Mouse (Mus musculus) c-Kit-positive CD71-positive TER-119-positive erythroid progenitor cells, embryonic 14.5 days (primary cell): Measurements from ENCODE around the gene Esrrb.

Experiments used
- DNase-seq: peaks from one replicate; pipeline ENCODE4 v3.0.0-alpha.2; 2013; ENCODE audit warnings: low spot score

Esrrb gene

GRCm38 (mm10) chr12:86498765-86499164 is 137.8 kb downstream of the Esrrb start:
- DNase-seq, result no peak

DNA sequence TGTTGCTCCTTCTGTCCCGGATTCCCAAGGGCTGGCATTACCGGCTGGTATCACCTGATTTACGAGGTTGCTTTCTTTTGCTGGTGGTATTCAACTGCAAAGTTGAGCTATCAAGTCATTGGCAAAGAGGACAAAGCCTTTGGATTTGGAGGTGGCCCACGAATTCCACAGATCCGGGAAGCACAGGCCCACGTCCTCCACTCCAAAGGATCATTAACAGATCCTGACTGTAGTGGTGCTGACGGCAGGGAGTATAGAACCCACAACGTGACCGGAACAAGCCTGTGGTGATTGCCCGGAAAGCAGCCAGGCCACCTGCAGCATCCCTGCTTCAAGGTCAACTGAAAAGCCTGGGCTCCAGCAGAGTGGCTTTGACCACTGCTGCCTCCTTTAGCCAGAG is 140.8 kb downstream of the Esrrb start:
- DNase-seq, result no peak

DNA sequence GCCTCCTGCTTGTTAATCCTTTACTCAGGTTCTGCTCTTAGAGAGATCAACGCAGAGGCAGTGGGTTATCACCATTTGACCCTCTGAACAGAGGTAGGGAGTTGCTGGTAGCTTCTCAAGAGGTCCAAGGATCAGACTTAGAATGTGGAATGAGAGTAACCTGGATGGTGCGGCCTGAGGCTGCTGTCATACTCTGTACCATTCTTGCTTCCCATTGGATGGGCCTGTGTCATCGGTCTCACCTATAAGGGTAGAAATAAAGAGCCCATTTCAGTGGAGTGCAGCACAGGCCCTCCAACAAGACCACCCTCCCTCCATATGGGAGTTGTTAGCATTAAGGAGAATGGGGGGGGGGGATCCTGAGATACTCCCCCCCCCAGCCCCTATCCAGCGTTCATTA is 143.0 kb downstream of the Esrrb start:
- DNase-seq, result no peak

- no peak for DNase-seq
Measured at GRCm38 (mm10) chr12:86504321-86504720, 143.4 kb downstream of the Esrrb start.

- no peak for DNase-seq
Measured at GRCm38 (mm10) chr12:86507741-86508140, 146.8 kb downstream of the Esrrb start.

DNA sequence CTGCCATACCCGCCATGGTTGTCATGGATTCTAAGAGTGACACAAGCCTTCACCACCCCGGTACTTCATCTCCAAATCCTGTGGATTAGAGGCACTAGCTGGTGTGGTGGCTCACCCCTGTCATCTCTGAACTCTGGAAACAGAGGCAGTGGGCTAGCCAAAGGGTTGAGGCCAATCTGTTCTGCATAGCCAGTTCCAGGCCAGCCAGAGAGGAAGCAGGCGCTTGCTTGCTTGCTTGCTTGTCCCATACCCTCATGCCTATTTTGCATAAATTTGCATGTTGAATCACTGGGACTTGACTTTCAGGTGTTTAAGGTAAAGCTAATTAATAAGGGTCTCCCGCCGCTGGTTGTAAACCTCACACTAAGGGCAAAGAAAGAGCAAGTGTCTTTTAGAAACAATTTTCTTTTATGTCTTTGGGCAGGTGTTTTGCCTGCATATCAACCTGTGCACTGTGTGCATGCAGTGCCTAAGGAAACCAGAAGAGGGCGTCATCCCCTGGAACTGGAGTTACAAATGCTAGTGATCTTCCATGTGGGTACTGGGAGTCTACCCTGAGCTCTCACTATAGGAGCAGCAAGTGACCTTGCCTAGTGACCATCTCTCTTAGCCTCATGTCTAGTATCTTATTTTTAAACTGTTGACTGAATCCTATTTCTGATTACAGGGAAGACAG is 147.5 kb downstream of the Esrrb start:
- DNase-seq, result no peak

DNA sequence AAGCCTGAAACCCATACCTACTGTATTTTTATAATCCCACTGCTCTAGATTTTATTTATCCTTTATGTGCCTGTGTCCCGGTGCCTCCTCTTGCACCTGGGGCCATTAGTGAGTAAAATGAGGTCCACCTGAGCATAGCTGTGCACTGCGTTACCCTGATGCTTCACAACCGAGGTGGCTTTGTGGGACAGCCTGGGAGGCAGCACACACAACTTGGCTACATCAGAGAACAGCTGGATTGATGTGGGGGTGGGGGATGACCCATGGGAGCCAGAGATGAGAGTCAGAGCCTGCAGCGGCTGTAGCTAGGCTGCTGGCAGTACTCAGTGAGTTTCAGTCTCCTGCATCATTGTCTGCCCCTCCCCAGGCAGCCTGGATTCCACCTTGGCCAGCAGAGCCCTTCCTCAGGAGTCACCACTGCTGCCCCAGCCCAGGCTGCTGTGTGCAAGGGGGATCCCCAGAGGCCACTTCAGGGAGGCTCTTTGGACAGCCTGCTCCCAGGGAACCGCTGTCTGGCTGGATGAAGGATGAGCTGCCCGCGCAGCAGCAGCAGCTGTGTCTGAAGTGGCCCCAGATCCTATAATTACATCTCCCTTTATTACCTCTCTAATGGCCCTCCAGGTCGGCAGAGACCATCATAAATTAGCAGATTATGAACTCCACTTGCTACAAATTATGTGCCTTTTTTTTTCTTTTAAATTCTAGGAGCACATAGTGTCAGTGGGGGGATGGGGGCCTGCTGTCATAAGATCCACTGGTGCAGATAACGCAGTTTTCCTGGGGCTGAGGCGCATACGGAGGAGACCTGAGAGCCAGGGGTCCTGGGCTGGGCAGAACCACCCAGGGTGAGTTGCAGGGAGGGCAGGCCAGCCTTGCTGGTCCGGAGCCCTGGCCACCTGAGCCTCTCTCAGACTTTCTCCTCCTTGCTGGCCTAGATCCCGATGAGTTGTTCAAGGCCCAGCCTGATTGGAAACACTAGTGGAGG is 148.7 kb downstream of the Esrrb start:
- no peak for DNase-seq

- no peak for DNase-seq
Measured at GRCm38 (mm10) chr12:86512335-86512734, 151.4 kb downstream of the Esrrb start.

DNA sequence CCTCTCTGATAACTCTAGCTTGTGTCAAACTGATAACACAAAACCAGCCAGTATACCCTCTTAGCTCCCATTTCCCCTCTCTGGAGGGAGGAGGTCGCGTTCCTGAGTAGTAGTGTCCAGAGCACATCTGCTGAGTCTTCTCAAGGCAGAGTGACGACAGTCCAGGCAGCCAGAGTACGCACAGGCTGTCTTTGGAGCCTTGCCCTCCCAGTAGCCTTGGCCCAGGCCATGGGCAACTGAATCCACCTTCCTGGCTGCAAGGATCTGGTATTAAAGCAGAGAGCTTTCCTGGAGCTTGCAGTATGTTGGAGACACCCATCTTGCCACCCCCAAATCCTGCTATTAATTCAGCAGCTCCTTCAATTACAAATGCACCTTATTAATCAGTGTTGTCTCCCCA is 152.7 kb downstream of the Esrrb start:
- DNase-seq, result no peak

- DNase-seq, result no peak
Measured at GRCm38 (mm10) chr12:86516602-86517001, 155.7 kb downstream of the Esrrb start.

DNA sequence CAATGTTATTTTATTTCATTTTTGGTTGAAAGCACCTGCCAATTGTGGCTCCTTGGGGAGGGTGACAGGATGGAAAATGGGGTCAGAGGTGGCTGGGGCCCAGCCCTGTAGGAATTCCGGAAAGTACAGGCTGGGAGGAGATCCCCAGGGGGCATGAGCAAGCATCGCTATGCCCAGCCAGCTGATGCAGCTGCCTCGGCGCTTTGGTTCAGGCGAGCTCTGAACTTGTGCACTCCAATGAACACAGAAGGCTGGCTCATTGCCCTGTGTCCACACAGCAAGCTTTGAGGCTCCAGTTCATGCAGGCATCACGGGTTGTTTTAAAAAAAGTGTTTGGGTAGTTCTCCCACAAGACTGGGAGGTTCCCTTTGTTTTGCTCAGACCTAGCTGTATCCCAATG is 156.8 kb downstream of the Esrrb start:
- no peak for DNase-seq

DNA sequence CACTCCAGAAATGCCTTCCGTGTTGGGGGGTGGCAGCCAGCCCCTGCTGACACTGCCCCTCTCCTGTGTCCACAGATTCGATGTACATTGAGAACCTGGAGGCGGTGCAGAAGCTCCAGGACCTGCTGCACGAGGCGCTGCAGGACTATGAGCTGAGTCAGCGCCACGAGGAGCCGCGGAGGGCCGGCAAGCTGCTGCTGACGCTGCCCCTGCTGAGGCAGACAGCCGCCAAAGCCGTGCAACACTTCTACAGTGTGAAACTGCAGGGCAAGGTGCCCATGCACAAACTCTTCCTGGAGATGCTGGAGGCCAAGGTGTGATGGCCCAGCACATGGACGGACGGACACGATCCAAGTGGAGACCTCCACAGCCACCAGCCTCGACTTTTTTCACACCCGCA is 157.8 kb downstream of the Esrrb start:
- no peak for DNase-seq

DNA sequence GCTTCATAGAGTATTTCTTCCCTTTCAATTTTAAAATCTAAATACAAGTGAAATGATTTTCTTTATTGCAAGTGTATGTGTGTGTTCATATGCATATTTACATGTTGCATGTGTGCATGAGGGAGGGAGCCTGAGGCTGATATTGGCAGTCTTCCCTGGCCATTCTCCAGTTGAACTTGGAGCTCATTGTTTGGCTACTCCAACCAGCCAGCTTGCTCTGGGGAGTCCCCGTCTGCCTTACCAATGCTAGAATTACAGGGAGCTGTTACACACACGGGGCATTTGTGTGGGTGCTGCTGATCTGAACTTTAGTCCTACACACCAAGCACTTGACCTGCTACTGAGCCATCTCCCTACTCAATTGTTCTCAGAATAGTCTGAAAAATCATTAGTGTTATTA is 173.4 kb downstream of the Esrrb start:
- DNase-seq, result no peak

DNA sequence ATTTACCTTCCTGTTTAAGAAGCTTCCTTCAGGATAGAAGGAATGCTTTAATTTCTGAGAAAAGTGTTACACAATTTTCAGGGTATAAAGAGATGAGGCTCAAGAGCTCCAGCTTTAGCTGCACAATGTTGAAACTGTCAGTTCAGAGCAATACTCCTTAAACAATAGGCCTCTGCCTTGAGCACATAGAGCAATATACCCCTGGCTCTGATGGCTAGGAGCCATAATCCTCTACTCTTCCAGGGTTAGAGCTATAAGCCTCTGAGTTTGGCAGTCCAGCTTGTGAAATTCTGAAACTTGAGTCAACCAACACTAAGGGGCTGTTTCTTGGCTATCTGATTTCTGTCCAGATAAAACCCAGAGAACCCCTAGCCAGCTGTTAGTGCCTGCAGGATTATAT is 176.9 kb downstream of the Esrrb start:
- no peak for DNase-seq

DNA sequence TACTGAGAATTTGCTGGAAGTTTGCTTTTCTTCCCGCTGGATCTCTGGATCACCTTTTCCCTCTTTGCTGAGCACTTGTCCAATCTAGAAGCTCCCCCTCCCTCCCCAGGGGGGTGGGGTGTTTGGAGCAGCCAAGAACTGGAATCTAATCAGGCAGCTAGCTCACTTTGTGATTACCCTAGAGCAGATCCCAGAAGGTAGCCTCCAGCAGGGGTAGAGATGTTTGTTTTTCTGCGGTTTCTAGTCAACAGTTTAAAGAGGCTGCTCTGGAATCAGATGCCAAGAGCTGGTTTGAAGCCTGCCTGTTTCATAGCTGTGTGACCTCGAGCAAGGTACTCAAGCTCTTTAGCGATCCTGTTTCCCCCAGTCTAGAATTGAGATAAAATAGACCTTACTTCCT is 177.8 kb downstream of the Esrrb start:
- no peak for DNase-seq

GRCm38 (mm10) chr12:86539511-86539910 is 178.6 kb downstream of the Esrrb start:
- DNase-seq, result no peak

GRCm38 (mm10) chr12:86547808-86548207 is 186.9 kb downstream of the Esrrb start:
- peak; percentile 1 for DNase-seq

DNA sequence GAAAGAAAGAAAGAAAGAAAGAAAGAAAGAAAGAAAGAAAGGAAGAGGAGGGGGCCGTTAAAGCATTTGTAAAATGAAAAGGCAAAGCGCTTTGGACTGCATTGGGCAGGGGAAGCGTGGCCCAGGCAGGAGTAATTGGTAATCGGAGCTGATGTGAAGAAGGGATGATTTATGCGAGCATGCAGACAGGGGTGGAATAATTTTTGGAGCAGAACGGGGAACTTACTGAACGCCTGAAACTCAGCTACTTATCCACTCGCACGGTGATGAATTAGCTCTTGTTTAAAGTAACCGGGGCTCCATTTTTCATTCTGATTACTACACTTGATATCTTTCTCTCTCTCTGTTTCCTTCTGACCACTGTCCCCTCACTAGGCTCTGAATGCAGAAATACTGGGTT is 192.1 kb downstream of the Esrrb start:
- DNase-seq, result no peak

- DNase-seq, result peak; percentile 0
Measured at GRCm38 (mm10) chr12:86556796-86557517, 196.0 kb downstream of the Esrrb start.

GRCm38 (mm10) chr12:86558889-86559288 is 198.0 kb downstream of the Esrrb start:
- DNase-seq, result no peak

DNA sequence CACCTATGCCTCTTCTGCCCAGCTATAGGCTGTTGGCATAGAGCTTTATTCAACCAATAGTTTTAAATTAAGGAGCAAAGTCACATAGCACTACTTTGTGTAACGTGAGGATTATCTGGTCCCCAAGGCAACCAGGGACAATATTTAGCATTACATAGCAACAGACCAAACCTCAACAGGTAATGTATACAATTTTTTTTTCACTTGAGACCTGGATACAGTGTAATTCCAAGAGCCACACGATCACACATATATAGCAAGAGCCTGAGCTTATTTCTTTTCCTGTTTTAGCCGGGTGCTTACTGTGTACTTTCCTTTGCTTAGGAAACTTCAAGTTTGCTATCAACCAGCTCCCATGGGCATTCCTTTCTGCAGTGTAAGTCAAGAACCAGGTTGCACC is 201.8 kb downstream of the Esrrb start:
- no peak for DNase-seq

DNA sequence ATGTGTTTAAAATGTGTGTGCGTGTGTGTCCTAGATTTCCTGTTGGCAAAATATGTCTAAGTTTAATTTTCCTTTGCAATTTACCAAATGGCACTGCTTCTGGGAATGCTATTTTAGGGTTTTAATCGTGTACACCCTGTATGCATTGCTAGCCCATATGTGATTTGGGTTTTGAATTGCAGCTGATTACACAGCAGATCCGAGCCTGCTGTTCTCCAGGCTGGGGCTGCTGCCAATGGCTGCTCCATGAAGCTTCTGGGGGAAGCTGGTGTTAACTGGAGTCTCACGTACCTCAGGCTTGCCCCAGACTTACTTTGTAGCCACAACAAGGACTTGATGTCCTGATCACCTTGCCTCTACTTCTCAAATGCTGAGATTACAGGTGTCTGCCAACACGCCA is 205.1 kb downstream of the Esrrb start:
- no peak for DNase-seq
